8 mouse cellular contexts compared by ENCODE assay signal in the genomic region with DNA sequence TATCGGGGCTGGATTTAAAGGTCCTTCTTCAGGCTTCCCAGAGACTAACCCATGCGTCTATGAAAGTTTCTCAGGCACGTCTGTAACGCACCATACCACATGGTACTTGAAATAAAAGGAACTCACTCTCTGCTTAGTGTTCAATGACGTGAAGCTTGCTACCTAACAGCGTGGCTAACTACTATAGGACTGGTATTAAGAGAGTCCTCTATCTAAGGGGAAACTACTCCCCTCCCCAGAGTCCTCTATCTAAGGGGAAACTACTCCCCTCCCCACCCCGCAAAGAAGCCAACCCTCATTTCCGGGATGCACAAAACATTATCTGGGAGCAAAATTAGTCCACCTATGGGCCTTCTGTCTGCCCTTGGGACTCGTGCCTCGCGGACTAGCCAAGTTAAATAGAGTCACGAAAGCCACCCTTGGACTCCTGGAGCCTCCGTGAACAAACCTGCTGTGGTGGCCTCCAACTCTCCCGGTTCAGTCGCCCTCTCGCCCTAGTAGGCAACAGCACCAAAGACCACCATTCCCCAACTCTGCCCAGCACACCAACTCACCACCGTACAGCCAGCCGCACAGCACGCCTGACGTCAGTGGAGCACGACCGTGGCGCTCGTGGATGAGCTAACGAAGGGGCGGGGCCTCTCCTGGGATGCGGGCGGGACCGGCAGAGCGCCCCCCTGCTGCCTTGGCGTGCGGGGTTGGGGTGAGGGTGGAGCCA. TPM values are rescaled to one million over a fixed set of nuclear protein-coding genes. Genes with fewer than 3 reads are reported as not detected.
A peak's percentile ranks its signal among the peaks of the same experiment; 100 is the strongest.
DNase-seq lines count a peak whose midpoint lies in the region; ATAC-seq and TF ChIP-seq lines count a peak whose summit lies in the region.

A gene (minus strand): TSS at position 599 of the 718 bp plus-strand sequence.

- H3K36me3 ChIP-seq in forebrain, embryonic 15.5 days: peaks cover 9% of the 10 kb centered on the region; the same call in 1 of the 2 replicates

- peak; percentile 98 for ATAC-seq in forebrain, embryonic 15.5 days (replicated peaks)
- ATAC-seq in neutrophil, adult 5-6 weeks (ENCODE audit: extremely low read depth, insufficient number of reproducible peaks, low FRiP score, poor library complexity, severe bottlenecking): peak; percentile 91

- H3K4me2 ChIP-seq in forebrain, embryonic 15.5 days (replicated peaks): peak within 1 kb of the TSS; percentile 73

- peak within 1 kb of the TSS; percentile 64 for H3K4me3 ChIP-seq in forebrain, embryonic 15.5 days
- H3K4me3 ChIP-seq in lung, adult 2 months (replicated peaks; ENCODE audit: extremely low read depth, low read depth, low read length): peak within 1 kb of the TSS; percentile 93

- 2% methylated on average over 31 of the region's 32 CpGs for WGBS in forebrain, embryonic 15.5 days
- WGBS in lung, adult 2 months: 1% methylated on average over 32 of the region's 32 CpGs

- peak; percentile 97 for DNase-seq in ES-CJ7 (ENCODE audit: low read depth, low spot score)
- DNase-seq in cerebellum, adult 11 months: peak; percentile 95
- DNase-seq in heart, postnatal 25 days (ENCODE audit: low spot score): peak; percentile 93
- DNase-seq in layer of hippocampus, adult 18-20 months (ENCODE audit: low spot score in 2 of 2): peak; percentile 97 to 98
- peak; percentile 98 for DNase-seq in lung, adult 2 months
- peak; percentile 94 for DNase-seq in thymus, adult 18-20 months

- H3K27ac ChIP-seq in forebrain, embryonic 15.5 days (replicated peaks): peak within 1 kb of the TSS; percentile 57

- peak; percentile 98 for TF ChIP-seq POLR2A in lung, adult 2 months (IDR thresholded peaks at IDR 0.05; ENCODE audit: borderline replicate concordance, extremely low read depth, low read depth, low read length)

- peak within 1 kb of the TSS; percentile 66 for H3K9ac ChIP-seq in forebrain, embryonic 15.5 days (replicated peaks)

- no peaks in the 10 kb centered on the region for H3K9me3 ChIP-seq in forebrain, embryonic 15.5 days

- peaks cover 21% of the 10 kb centered on the region for H3K4me1 ChIP-seq in forebrain, embryonic 15.5 days
- peaks cover 10% of the 10 kb centered on the region for H3K4me1 ChIP-seq in lung, adult 2 months (ENCODE audit: control insufficient read depth, insufficient read depth, low read length)

- no peaks in the 10 kb centered on the region for H3K27me3 ChIP-seq in forebrain, embryonic 15.5 days

- no peak for TF ChIP-seq CTCF in lung, adult 2 months (IDR thresholded peaks at IDR 0.05; ENCODE audit: insufficient read depth, low read length)

- intact Hi-C loops in heart, postnatal 25 days (cut with DNase I): loop anchor here (5.0 kb wide), 1 partner anchor 218 kb away; a partner anchor contains a TSS

RNA-seq across cellular contexts. Expression of the gene that starts here (rescaled TPM):
- polyA plus RNA-seq in forebrain, embryonic 15.5 days (2015; fragmentation: Nextera tagmentation; extraction: Ambion mirVana): 121 and 123 TPM in 2 replicates
- total RNA-seq in heart, postnatal 25 days (2021): 10 to 100 TPM; 29.7 to 31.9 TPM
- total RNA-seq in layer of hippocampus, adult 18-20 months (2021): 10 to 100 TPM; 60.1 to 61.9 TPM
- 21.8 and 32.1 TPM in 2 replicates for polyA plus RNA-seq in lung, adult 2 months (2012; rRNA removed)
- 22.5 and 29.2 TPM in 2 replicates for total RNA-seq in neutrophil, adult 5-6 weeks (2017)

Comparison
In these comparisons a context has a peak if more than half of its experiments do, and no peak if none do; other contexts are left out.
1. Peak in every context shown above with its lines: DNase-seq, ATAC-seq, H3K4me3 ChIP-seq and H3K27ac ChIP-seq.